Mouse (Mus musculus): Measurements from ENCODE around the gene Fam214a.

GRCm38 (mm10) chr9:74909245-74909644 lies 43.4 kb upstream of the Fam214a start:
- no peak for TF ChIP-seq CTCF (IDR thresholded peaks at IDR 0.05; ENCODE audit: low read depth)
- no peak for TF ChIP-seq EP300 (IDR thresholded peaks at IDR 0.05; ENCODE audit: low read depth)
